Mouse (Mus musculus) kidney, adult 2 months (tissue): Measurements from ENCODE around the gene Lgals1. TPM values are rescaled to one million over a fixed set of nuclear protein-coding genes. Genes with fewer than 3 reads are reported as not detected.

ENCODE experiments used
- DNase-seq: peaks from one replicate; pipeline ENCODE4 v3.0.0; 2021
- H3K27ac ChIP-seq: fragments of 200-500 bp; 2 replicates; pipeline ENCODE4 v1.5.1; 2012; ENCODE audit warnings: low read depth, low read length, control low read depth, inconsistent platforms; ENCODE audit not compliant: insufficient read depth
- H3K27me3 ChIP-seq: fragments of 200-500 bp; replicated peaks from 2 replicates; pipeline ENCODE4 v1.6.1; 2012; ENCODE audit warnings: mild to moderate bottlenecking, moderate library complexity, low read length, inconsistent platforms; ENCODE audit not compliant: control insufficient read depth, insufficient read depth
- H3K36me3 ChIP-seq: fragments of 200-500 bp; 2 replicates; pipeline ENCODE4 v1.6.1; 2012; ENCODE audit warnings: mild to moderate bottlenecking, moderate library complexity, low read length, inconsistent platforms; ENCODE audit not compliant: control insufficient read depth, insufficient read depth
- H3K4me1 ChIP-seq: fragments of 200-500 bp; 2 replicates; pipeline ENCODE4 v1.6.1; 2011; ENCODE audit warnings: low read length; ENCODE audit not compliant: control insufficient read depth, insufficient read depth
- H3K4me3 ChIP-seq: fragments of 200-500 bp; 2 replicates; pipeline ENCODE4 v1.5.1; 2011; ENCODE audit warnings: mild to moderate bottlenecking, low read depth, low read length, control low read depth; ENCODE audit not compliant: insufficient read depth
- CTCF ChIP-seq: fragments of 200-500 bp; conservative IDR thresholded peaks from 2 replicates; pipeline ENCODE4 v1.5.1; 2011; ENCODE audit warnings: low read depth, mild to moderate bottlenecking, control low read depth, low read length, moderate library complexity, mixed read lengths; ENCODE audit not compliant: insufficient read depth, insufficient read length
- POLR2A ChIP-seq: fragments of 200-500 bp; IDR thresholded peaks from one replicate; pipeline ENCODE4 v1.6.1; 2011; ENCODE audit warnings: low read depth, low read length, control low read depth
- WGBS: fragments of 180-500 bp; shearing (Covaris S2); methylation state at CpG from one replicate; pipeline ENCODE4 v1.1.7; 2018; 5-methylcytosine and 5-hydroxymethylcytosine counted together
- polyA plus RNA-seq: library from polyadenylated mRNA; depleted of rRNA; stranded (reverse); fragments of >200 nt; gene quantifications from 2 replicates; pipeline ENCODE4 v1.2.3, GENCODE M21; 2012

The Lgals1 gene
- polyA plus RNA-seq, 1 experiment, result 310 TPM

GRCm38 (mm10) chr15:78956351-78956750 is 29.8 kb downstream of the Lgals1 start:
- Histone ChIP-seq H3K4me1 (no peaks in the 10 kb centered on the region), H3K27ac (no peak overlapping the region), H3K36me3 (no peaks in the 10 kb centered on the region), H3K4me3 (no peak overlapping the region), H3K27me3 (no peaks in the 10 kb centered on the region)
- 74% methylated on average over 4 of the region's 4 CpGs for WGBS
- TF ChIP-seq CTCF, result no peak
- no peak for TF ChIP-seq POLR2A
- DNase-seq, result peak; percentile 41

DNA sequence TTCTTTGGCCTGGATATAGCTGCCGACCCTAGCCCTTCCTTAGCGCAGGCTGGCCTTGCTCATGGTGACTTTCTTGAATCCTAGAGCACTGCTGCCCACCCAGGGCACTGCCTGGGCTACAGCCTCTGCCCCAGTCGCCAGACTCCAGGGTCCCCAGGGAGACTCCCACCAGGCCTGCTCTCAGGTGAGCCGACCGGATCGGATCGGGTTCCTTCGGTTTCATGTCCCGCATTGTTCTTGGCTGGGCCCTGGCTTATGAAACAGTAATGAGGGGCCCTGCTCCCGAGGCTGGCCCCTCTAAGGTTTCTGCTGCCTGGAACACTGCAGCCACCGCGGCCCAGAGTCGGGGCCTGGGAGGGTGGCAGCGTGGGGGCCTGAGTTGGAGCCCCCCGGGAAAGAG is 30.5 kb downstream of the Lgals1 start:
- Histone ChIP-seq H3K27ac (no peak overlapping the region), H3K36me3 (no peaks in the 10 kb centered on the region), H3K4me3 (no peak overlapping the region), H3K4me1 (no peaks in the 10 kb centered on the region), H3K27me3 (no peaks in the 10 kb centered on the region)
- DNase-seq, result no peak
- WGBS, result 49% methylated on average over 15 of the region's 15 CpGs
- TF ChIP-seq POLR2A, result no peak
- TF ChIP-seq CTCF, result no peak

- Histone ChIP-seq H3K27ac (no peak overlapping the region), H3K4me1 (no peaks in the 10 kb centered on the region), H3K4me3 (no peak overlapping the region), H3K36me3 (no peaks in the 10 kb centered on the region), H3K27me3 (no peaks in the 10 kb centered on the region)
- TF ChIP-seq POLR2A (no peak), CTCF (no peak)
- DNase-seq, result no peak
- 86% methylated on average over 11 of the region's 11 CpGs for WGBS
Observed at GRCm38 (mm10) chr15:78959537-78959936, 33.0 kb downstream of the Lgals1 start.

DNA sequence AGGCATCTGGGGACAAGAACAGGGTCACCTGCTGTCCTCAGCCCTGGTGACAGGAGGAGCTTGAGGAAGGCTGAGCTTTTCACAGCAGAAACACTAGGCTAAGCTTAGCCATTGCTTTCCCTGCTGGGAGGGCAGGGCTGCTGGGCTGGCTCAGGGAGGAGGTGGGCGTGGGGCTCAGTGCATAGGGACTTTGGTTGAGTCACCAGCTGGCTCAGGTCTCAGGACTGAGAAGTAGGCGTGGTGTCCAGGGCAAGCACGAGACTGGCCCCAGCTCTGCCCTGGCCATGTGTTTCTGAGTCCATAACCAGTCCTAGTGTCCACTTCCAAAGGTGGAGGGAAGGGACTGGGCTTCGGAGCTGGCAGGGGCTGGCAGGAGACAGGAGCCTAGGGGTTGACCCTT is 33.6 kb downstream of the Lgals1 start:
- Histone ChIP-seq H3K27ac (no peak overlapping the region), H3K36me3 (no peaks in the 10 kb centered on the region), H3K4me1 (no peaks in the 10 kb centered on the region), H3K4me3 (no peak overlapping the region), H3K27me3 (no peaks in the 10 kb centered on the region)
- TF ChIP-seq CTCF (no peak), POLR2A (no peak)
- DNase-seq, result no peak
- WGBS, result 67% methylated on average over 4 of the region's 4 CpGs

DNA sequence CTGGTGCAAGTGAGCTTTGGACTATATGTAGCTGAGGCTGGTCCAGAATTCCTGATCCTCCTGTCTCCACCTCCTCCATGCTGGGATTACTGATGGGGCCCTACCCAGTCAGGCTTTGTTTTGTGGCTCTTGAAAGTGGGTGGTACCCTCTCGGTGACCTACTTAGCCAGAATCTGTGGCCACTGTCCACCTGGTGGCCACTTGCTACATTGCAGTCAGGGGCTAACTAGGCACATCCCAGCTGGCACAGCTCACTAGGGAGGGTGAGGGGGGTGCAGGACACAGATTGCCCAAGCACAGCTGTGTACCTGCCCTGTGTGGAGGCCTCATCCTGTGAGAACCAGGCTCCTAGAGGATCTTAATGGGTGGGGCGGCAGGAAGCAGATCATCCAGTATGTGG is 36.4 kb downstream of the Lgals1 start:
- peak; percentile 73 for DNase-seq
- H3K4me3 ChIP-seq, result no peak overlapping the region
- WGBS, result 12% methylated on average over 2 of the region's 2 CpGs

DNA sequence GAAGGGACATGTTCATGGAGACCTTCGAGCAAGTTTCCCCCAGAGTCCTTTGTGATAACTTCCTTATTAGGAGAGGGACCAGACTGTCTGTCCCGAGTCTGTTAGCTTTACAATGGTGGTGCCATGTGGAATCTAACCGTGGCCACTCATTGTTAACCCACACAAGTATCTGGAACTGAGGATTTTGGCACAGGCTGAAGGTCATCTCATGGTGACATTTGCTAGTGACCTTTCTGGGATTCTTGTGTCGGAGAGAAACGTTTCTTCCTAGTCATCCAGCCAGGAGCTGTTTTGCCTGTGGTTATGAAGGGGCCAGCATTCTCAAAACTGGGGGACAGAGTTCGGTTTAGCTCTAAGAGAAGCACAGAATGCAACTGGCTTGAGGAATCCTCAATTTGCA is 45.1 kb downstream of the Lgals1 start:
- Histone ChIP-seq H3K4me3 (no peak overlapping the region), H3K27me3 (no peaks in the 10 kb centered on the region), H3K27ac (no peak overlapping the region), H3K36me3 (no peaks in the 10 kb centered on the region), H3K4me1 (no peaks in the 10 kb centered on the region)
- WGBS, result 61% methylated on average over 6 of the region's 6 CpGs
- DNase-seq, result no peak
- TF ChIP-seq POLR2A (no peak), CTCF (no peak)

More for the DNA sequence above, 36.4 kb downstream of the Lgals1 start:
- TF ChIP-seq POLR2A (no peak), CTCF (peak; percentile 88)
- Histone ChIP-seq H3K27ac (no peak overlapping the region), H3K27me3 (no peaks in the 10 kb centered on the region), H3K36me3 (no peaks in the 10 kb centered on the region), H3K4me1 (no peaks in the 10 kb centered on the region)

DNA sequence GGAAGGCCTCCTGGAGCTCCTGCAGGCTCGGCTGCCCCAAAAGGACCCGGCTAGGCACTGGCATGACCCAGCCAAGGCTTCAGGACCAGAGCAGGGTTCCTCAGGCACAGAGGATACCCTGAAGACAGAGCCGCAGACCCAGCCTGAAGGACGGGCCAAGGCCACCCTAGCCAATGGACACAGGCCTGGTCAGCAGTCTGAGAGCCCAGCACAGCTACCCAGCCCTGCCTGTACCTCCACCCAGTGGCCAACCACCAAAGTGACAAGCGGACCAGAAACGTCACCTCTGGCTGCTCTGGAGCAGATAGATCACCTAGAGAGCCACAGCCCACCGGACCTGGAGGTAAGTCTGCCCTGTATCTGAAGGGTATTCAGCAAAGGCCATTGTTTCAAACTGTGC is 47.4 kb downstream of the Lgals1 start:
- TF ChIP-seq POLR2A (no peak), CTCF (no peak; the same call in 1 of the 2 replicates)
- Histone ChIP-seq H3K4me3 (no peak overlapping the region), H3K27me3 (no peaks in the 10 kb centered on the region), H3K27ac (no peak overlapping the region), H3K4me1 (no peaks in the 10 kb centered on the region), H3K36me3 (no peaks in the 10 kb centered on the region)
- whole genome bisulfite sequencing, result 74% methylated on average over 7 of the region's 7 CpGs
- peak; percentile 18 for DNase-seq
